Mouse (Mus musculus) spleen, adult 2 months (tissue): ENCODE measurements at regions not wholly inside any gene's neighbourhood (a gene's known extent, or its start where the extent isn't known, plus 50 kb on each side); places are given as distances from the start of the nearest gene placed in this dataset.

ENCODE experiments used
- DNase-seq, 2 experiments: peaks; one replicate each; pipeline versions ENCODE4 v3.0.0 to v3.0.0-alpha.2; 2012 to 2021; ENCODE audit warnings: low spot score in 2 of 2, low read depth in 1 of 2
- H3K27ac ChIP-seq: fragments of 200-500 bp; 2 replicates; pipeline ENCODE4 v1.5.1; 2012; ENCODE audit warnings: low read length, inconsistent platforms; ENCODE audit not compliant: insufficient read depth
- H3K27me3 ChIP-seq: fragments of 200-500 bp; 2 replicates; pipeline ENCODE4 v1.6.1; 2012; ENCODE audit warnings: mild to moderate bottlenecking, moderate library complexity, low read length, inconsistent platforms; ENCODE audit not compliant: control insufficient read depth, insufficient read depth
- H3K36me3 ChIP-seq: fragments of 200-500 bp; 2 replicates; pipeline ENCODE4 v1.6.1; 2012; ENCODE audit warnings: mild to moderate bottlenecking, low read length, inconsistent platforms; ENCODE audit not compliant: control insufficient read depth, insufficient read depth
- H3K4me1 ChIP-seq: fragments of 200-500 bp; 2 replicates; pipeline ENCODE4 v1.6.1; 2011; ENCODE audit warnings: inconsistent platforms; ENCODE audit not compliant: control insufficient read depth, insufficient read depth, insufficient read length
- H3K4me3 ChIP-seq: fragments of 200-500 bp; 2 replicates; pipeline ENCODE4 v1.5.1; 2011; ENCODE audit warnings: mild to moderate bottlenecking, inconsistent platforms; ENCODE audit not compliant: insufficient read depth, insufficient read length; ENCODE audit errors: extremely low read depth
- CTCF ChIP-seq: fragments of 200-500 bp; IDR thresholded peaks from 2 replicates; pipeline ENCODE4 v1.5.1; 2011; ENCODE audit warnings: mild to moderate bottlenecking, inconsistent platforms; ENCODE audit not compliant: insufficient read depth, insufficient read length, insufficient replicate concordance; ENCODE audit errors: extremely low read depth
- POLR2A ChIP-seq: fragments of 200-500 bp; IDR thresholded peaks from 2 replicates; pipeline ENCODE4 v1.6.1; 2011; ENCODE audit warnings: low read depth, low read length, inconsistent platforms
- WGBS: fragments of 180-500 bp; shearing (Covaris S2); methylation state at CpG from one replicate; pipeline ENCODE4 v1.1.7; 2018; 5-methylcytosine and 5-hydroxymethylcytosine counted together

- no peak for TF ChIP-seq CTCF
- no peak for TF ChIP-seq POLR2A
- Histone ChIP-seq H3K4me3 (no peak overlapping the region), H3K36me3 (no peaks in the 10 kb centered on the region), H3K27me3 (no peaks in the 10 kb centered on the region), H3K4me1 (no peaks in the 10 kb centered on the region), H3K27ac (no peak overlapping the region)
- DNase-seq: no peak
- 70% methylated on average over 8 of the region's 8 CpGs for WGBS
Measured at GRCm38 (mm10) chr14:99393611-99394010, 95.1 kb downstream of the Klf5 start.

GRCm38 (mm10) chr14:99403155-99403726 lies 104.8 kb downstream of the Klf5 start:
- TF ChIP-seq CTCF (no peak), POLR2A (no peak)

GRCm38 (mm10) chr14:99405228-99405627 lies 106.7 kb downstream of the Klf5 start:
- DNase-seq: no peak
- no peak overlapping the region for H3K4me3 ChIP-seq
- WGBS: 40% methylated on average over 5 of the region's 5 CpGs
- H3K27me3 ChIP-seq: no peaks in the 10 kb centered on the region
- TF ChIP-seq CTCF: no peak
- no peak for TF ChIP-seq POLR2A
- H3K4me1 ChIP-seq: no peaks in the 10 kb centered on the region
- H3K27ac ChIP-seq: no peak overlapping the region
- no peaks in the 10 kb centered on the region for H3K36me3 ChIP-seq

More at GRCm38 (mm10) chr14:99403155-99403726, 104.8 kb downstream of the Klf5 start:
- H3K36me3 ChIP-seq: no peaks in the 10 kb centered on the region
- no peaks in the 10 kb centered on the region for H3K27me3 ChIP-seq
- no peak for DNase-seq
- H3K4me3 ChIP-seq: no peak overlapping the region
- WGBS: 83% methylated on average over 6 of the region's 6 CpGs
- H3K27ac ChIP-seq: no peak overlapping the region
- no peaks in the 10 kb centered on the region for H3K4me1 ChIP-seq

GRCm38 (mm10) chr14:99411835-99412234 lies 113.3 kb downstream of the Klf5 start:
- WGBS: 60% methylated on average over 5 of the region's 5 CpGs
- no peaks in the 10 kb centered on the region for H3K36me3 ChIP-seq
- no peak overlapping the region for H3K27ac ChIP-seq
- no peak for DNase-seq
- no peaks in the 10 kb centered on the region for H3K4me1 ChIP-seq
- TF ChIP-seq POLR2A: no peak
- TF ChIP-seq CTCF: no peak
- no peak overlapping the region for H3K4me3 ChIP-seq
- no peaks in the 10 kb centered on the region for H3K27me3 ChIP-seq

- Histone ChIP-seq H3K36me3 (no peaks in the 10 kb centered on the region), H3K4me3 (no peak overlapping the region), H3K27ac (no peak overlapping the region), H3K27me3 (no peaks in the 10 kb centered on the region), H3K4me1 (no peaks in the 10 kb centered on the region)
- TF ChIP-seq POLR2A: no peak
- no peak for TF ChIP-seq CTCF
- no peak for DNase-seq
- WGBS: 80% methylated on average over 3 of the region's 3 CpGs
Measured at GRCm38 (mm10) chr14:99416169-99416568, 117.7 kb downstream of the Klf5 start.

GRCm38 (mm10) chr14:99418970-99419369 lies 120.5 kb downstream of the Klf5 start:
- DNase-seq: peak; percentile 2 to 3
- H3K27ac ChIP-seq: no peak overlapping the region
- 26% methylated on average over 5 of the region's 5 CpGs for WGBS
- no peak for TF ChIP-seq POLR2A
- no peak for TF ChIP-seq CTCF
- H3K36me3 ChIP-seq: no peaks in the 10 kb centered on the region
- H3K4me3 ChIP-seq: no peak overlapping the region
- H3K4me1 ChIP-seq: no peaks in the 10 kb centered on the region
- no peaks in the 10 kb centered on the region for H3K27me3 ChIP-seq

- Histone ChIP-seq H3K4me3 (no peak overlapping the region), H3K27me3 (no peaks in the 10 kb centered on the region), H3K36me3 (no peaks in the 10 kb centered on the region), H3K27ac (no peak overlapping the region), H3K4me1 (no peaks in the 10 kb centered on the region)
- no peak for DNase-seq
- TF ChIP-seq POLR2A (no peak), CTCF (no peak)
- 91% methylated on average over 7 of the region's 7 CpGs for WGBS
Measured at GRCm38 (mm10) chr14:99423334-99423733, 124.8 kb downstream of the Klf5 start.
